Mouse (Mus musculus): ENCODE data around the gene Lrrk2.

GRCm38 (mm10) chr15:91781172-91781571, 108.2 kb downstream of the Lrrk2 start:
- TF ChIP-seq EP300 (IDR thresholded peaks at IDR 0.05; ENCODE audit: low read depth) (no peak), CTCF (IDR thresholded peaks at IDR 0.05; ENCODE audit: low read depth) (peak; percentile 64)

Data from liver, embryonic 14.5 days (tissue).